Mouse (Mus musculus) G1E (cell line): ENCODE measurements around the gene Gpr26. TPM values are rescaled to one million over a fixed set of nuclear protein-coding genes. Genes with fewer than 3 reads are reported as not detected.

Experiments
- ATAC-seq: 2 replicates; pipeline ENCODE4 v1.8.0; 2016; ENCODE audit warnings: mild to moderate bottlenecking; ENCODE audit not compliant: insufficient number of reproducible peaks, poor library complexity, low FRiP score, severe bottlenecking; ENCODE audit errors: extremely low read depth
- DNase-seq: peaks from one replicate; pipeline ENCODE4 v3.0.0; 2012; ENCODE audit warnings: low spot score
- H3K27me3 ChIP-seq: 2 replicates; pipeline ENCODE4 v1.6.1; 2012; ENCODE audit warnings: mild to moderate bottlenecking, low read length, inconsistent platforms; ENCODE audit not compliant: insufficient read depth
- H3K36me3 ChIP-seq: replicated peaks from 2 replicates; pipeline ENCODE3; 2012; ENCODE audit warnings: mild to moderate bottlenecking, inconsistent platforms
- H3K4me1 ChIP-seq: 2 replicates; pipeline ENCODE4 v1.6.1; 2012; ENCODE audit warnings: low read depth, low read length, inconsistent platforms, mixed read lengths; ENCODE audit not compliant: insufficient read depth
- H3K4me3 ChIP-seq: 2 replicates; pipeline ENCODE4 v1.5.1; 2012; ENCODE audit warnings: low read depth, mild to moderate bottlenecking, inconsistent platforms, low read length, moderate library complexity, mixed read lengths
- H3K9me3 ChIP-seq: replicated peaks from 2 replicates; pipeline ENCODE4 v1.6.1; 2012; ENCODE audit warnings: inconsistent platforms
- CTCF ChIP-seq: IDR thresholded peaks from 2 replicates; pipeline ENCODE4 v1.5.1; 2012; ENCODE audit warnings: low read depth, low read length, inconsistent platforms, mixed read lengths
- GATA1 ChIP-seq: IDR thresholded peaks from 2 replicates; pipeline ENCODE4 v1.6.1; 2012; ENCODE audit warnings: borderline replicate concordance, low read length, inconsistent platforms, mixed read lengths
- GATA2 ChIP-seq: IDR thresholded peaks from 2 replicates; pipeline ENCODE4 v1.6.1; 2012; ENCODE audit warnings: low read depth, low read length, inconsistent platforms, borderline replicate concordance
- POLR2AphosphoS5 ChIP-seq: IDR thresholded peaks from 2 replicates; pipeline ENCODE4 v1.6.1; 2012; ENCODE audit warnings: low read depth, low read length, inconsistent platforms; ENCODE audit not compliant: insufficient replicate concordance
- TAL1 ChIP-seq: conservative IDR thresholded peaks from 2 replicates; pipeline ENCODE4 v1.6.1; 2012; ENCODE audit warnings: low read depth, low read length, inconsistent platforms, mixed read lengths
- polyA plus RNA-seq: library from polyadenylated mRNA; stranded (reverse); fragments of >175 nt; gene quantifications from 2 replicates; pipeline ENCODE4 v1.2.3, GENCODE M21; 2012
- total RNA-seq, 2 experiments: library from RNA; stranded (forward) in 1 of 2; stranded (reverse) in 1 of 2; fragments of 200-1000 nt in 1 of 2; fragments of >200 nt in 1 of 2; fragmentation: Nextera tagmentation in 1 of 2; gene quantifications; 2 replicates each; pipeline ENCODE4 v1.2.3; 2014 to 2017

The Gpr26 gene
- total and polyA plus RNA-seq, 3 experiments = 0.11 TPM; not detected in 2

DNA sequence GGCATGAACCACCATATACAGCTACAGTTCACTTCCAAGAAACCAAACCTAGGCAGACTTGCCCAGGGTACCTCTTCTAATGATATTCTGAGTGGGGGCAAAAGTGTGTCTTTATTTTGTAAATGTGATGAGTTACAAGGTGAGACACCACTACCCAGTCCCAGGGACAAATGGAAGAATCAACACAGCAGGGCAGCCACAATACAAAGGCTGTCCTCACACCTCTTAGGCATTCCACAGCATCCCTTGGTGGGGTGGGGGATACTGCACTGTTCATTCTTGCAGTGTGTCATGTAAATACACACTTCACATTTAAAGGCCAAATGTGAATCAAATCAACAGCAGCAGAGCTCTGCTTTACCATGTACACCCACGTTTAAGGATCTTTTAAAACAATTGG lies 26.0 kb downstream of the Gpr26 start:
- Histone ChIP-seq H3K4me3 (no peak overlapping the region), H3K27me3 (no peaks in the 10 kb centered on the region), H3K4me1 (no peaks in the 10 kb centered on the region), H3K36me3 (no peaks in the 10 kb centered on the region), H3K9me3 (peaks cover 63% of the 10 kb centered on the region)
- TF ChIP-seq TAL1 (no peak), GATA2 (no peak), POLR2AphosphoS5 (no peak), CTCF (no peak), GATA1 (no peak)
- ATAC-seq (no peak), DNase-seq (no peak)

DNA sequence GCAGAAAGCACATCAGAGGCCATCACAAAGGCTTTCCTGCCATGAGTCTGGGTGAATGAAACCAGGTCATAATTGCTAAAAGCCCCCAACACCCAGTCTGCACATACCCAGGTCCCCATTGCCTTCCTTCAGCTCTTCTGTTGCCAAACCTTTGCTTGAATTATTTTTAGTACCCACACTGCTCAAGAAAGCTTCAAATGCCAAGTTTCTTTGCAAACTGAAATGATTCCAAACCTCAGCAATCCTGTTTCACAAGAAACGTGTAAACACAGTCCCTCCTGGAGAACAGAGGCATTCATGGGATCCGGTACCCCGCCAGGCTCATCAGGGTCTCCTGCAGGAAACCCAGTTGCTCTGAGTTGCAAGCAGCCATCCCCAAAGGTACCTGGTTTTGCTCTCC lies 26.6 kb downstream of the Gpr26 start:
- no peak for TF ChIP-seq POLR2AphosphoS5
- TF ChIP-seq CTCF = no peak
- TF ChIP-seq TAL1 = no peak
- TF ChIP-seq GATA2 = no peak
- no peak for TF ChIP-seq GATA1
- Histone ChIP-seq H3K9me3 (peaks cover 57% of the 10 kb centered on the region), H3K4me1 (no peaks in the 10 kb centered on the region), H3K27me3 (no peaks in the 10 kb centered on the region), H3K36me3 (no peaks in the 10 kb centered on the region), H3K4me3 (no peak overlapping the region)
- ATAC-seq = no peak
- no peak for DNase-seq

DNA sequence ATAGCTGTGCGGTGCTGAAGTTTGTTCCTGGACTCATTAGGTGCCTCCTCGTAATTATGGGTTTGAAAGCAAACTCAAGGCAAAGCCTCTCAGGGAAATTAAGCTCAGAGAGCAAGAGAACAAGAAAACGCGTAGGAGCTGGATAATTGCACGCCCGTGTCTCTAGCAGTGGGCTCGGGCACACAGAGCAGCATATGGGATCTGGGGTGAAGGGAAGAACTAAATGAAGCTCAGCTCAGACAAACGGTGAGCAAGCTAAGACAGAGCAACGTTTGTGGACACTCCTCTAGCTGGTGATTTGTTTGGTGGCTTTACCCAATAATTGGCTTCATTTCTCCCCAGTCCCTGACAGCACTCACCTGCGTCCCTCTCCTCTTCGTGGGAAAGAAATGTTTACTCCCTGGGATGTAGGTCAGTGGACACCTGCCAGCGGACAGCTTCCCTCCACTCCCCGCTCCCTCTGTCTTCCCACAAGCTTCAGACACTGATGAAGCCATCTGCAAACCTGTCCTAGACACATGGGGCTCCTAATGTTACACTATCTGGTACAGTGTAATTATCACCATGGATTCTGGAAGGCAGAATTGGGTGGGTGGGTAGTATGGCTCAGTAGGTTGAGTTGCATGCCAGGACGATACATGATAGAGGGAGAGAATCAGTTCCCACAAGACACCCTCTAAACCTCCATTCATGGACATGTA lies 39.9 kb downstream of the Gpr26 start:
- H3K4me3 ChIP-seq = no peak overlapping the region
- TF ChIP-seq GATA2 (no peak), GATA1 (no peak), CTCF (no peak), POLR2AphosphoS5 (no peak), TAL1 (no peak)
- DNase-seq (no peak), ATAC-seq (no peak)
- no peaks in the 10 kb centered on the region for H3K27me3 ChIP-seq
- no peaks in the 10 kb centered on the region for H3K4me1 ChIP-seq
- no peaks in the 10 kb centered on the region for H3K36me3 ChIP-seq
- H3K9me3 ChIP-seq = peaks cover 82% of the 10 kb centered on the region

DNA sequence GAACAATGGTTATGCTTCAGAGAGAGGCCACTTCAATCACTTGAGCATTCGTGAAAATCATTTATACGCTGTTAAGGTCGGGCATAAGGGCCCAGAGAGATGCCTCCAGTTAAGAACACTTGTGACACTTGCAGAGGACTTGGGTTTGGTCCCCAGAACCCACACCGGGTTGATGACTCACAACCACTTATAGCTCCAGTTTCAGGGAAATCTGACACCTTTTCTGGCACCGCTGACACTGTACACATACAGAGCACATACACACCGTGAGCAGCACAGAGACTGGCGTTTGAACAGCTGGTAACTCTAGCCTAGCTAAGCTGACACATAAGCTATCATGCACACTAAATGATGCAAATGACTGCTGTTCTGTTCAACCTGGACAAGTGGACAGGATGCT lies 42.7 kb downstream of the Gpr26 start:
- DNase-seq (no peak), ATAC-seq (no peak)
- Histone ChIP-seq H3K36me3 (no peaks in the 10 kb centered on the region), H3K9me3 (peaks cover 76% of the 10 kb centered on the region), H3K4me1 (no peaks in the 10 kb centered on the region), H3K4me3 (no peak overlapping the region), H3K27me3 (no peaks in the 10 kb centered on the region)
- TF ChIP-seq POLR2AphosphoS5 (no peak), GATA2 (no peak), CTCF (no peak), GATA1 (no peak), TAL1 (no peak)

DNA sequence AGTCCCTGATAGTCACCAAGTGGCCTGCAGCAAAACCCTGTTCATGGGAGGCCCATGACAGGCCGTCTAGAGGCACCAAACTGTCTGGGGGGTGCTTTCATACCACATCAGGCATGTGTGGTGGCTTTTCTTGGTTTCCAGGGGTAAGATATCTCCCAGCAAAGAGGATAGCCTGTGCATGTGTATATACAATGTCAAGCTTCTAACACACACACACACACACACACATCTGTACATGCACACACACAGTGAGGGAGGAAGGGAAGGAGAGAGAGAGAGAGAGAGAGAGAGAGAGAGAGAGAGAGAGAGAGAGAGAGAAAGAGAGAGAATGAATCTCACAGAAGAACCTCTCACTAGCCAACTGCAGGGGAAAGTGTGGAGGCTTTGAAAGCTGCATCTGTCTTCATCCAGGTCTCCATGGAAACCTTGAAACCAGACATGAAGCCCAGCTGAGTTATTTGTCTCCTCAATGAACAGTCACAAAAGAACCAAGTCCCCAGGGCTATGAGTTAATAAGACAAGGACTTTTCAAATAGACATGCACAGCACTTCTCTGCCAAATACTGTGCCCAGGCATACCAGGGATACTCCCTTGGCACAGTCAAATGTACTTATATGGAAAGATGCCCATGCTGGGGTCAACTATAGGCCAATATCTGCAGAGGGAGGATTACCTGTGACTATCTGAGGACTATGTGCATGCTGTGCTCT lies 46.9 kb downstream of the Gpr26 start:
- Histone ChIP-seq H3K36me3 (no peaks in the 10 kb centered on the region), H3K9me3 (peaks cover 59% of the 10 kb centered on the region), H3K4me1 (no peaks in the 10 kb centered on the region), H3K27me3 (no peaks in the 10 kb centered on the region), H3K4me3 (no peak overlapping the region)
- no peak for TF ChIP-seq GATA2
- no peak for TF ChIP-seq POLR2AphosphoS5
- DNase-seq = no peak
- ATAC-seq = no peak

DNA sequence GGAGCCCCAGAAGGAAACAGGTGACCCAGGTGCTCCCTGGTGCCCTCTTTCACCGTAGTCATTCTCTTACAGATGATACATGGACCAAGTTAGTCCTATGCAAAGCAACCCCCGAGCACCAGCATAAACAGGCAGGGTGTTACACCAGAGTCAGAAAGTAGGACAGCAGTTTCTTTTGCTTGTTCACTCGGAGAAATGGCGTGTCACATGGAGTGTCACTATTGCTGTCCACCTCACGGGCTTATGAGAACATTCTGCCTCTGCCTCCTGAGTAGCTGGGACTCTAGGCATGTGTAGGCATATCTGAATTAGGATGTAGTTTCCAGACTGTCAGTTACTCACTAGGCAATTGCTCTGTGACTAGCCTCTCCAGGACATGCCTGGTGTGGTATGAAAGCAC lies 47.7 kb downstream of the Gpr26 start:
- H3K4me3 ChIP-seq = no peak overlapping the region
- TF ChIP-seq TAL1 (no peak), CTCF (no peak)
- H3K9me3 ChIP-seq = peaks cover 59% of the 10 kb centered on the region
- no peaks in the 10 kb centered on the region for H3K4me1 ChIP-seq
- ATAC-seq (no peak), DNase-seq (no peak)
- H3K36me3 ChIP-seq = no peaks in the 10 kb centered on the region
- H3K27me3 ChIP-seq = no peaks in the 10 kb centered on the region
